Mouse (Mus musculus) urinary bladder, postnatal 14 days (tissue): ENCODE measurements around the gene Sdsl.
A peak's percentile ranks its signal among the peaks of the same experiment; 100 is the strongest.

Experiments
- DNase-seq: peaks from one replicate; pipeline ENCODE4 v3.0.0; 2021; ENCODE audit warnings: low spot score

The Sdsl gene

DNA sequence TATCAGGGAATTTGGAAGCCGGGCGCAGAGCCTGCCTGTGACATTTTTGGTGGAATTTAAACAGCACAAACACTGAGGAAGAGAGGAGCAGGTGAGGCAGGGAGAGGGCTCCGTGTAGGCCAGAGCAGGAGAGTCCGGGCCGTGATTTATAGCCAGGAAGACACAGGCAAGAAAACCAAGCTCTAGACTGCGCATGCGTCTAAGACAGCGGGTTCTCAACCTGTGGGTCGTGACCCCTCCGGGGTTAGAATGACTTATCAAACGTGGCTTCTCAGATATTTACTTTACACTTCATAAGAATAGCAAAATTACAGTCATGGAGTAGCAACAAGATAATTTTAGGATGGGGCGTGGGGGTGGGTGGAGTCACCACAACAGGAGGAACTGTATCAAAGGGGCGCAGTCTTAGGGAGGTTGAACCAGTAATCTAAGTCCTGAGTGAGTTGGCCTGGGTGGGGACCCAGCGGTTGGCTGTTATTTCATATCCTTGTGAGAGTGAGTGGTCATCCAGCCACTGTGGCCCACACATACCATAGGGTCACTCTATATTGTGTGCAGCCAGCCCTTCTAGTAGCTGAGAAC is 17.8 kb downstream of the Sdsl start:
- DNase-seq: no peak

DNA sequence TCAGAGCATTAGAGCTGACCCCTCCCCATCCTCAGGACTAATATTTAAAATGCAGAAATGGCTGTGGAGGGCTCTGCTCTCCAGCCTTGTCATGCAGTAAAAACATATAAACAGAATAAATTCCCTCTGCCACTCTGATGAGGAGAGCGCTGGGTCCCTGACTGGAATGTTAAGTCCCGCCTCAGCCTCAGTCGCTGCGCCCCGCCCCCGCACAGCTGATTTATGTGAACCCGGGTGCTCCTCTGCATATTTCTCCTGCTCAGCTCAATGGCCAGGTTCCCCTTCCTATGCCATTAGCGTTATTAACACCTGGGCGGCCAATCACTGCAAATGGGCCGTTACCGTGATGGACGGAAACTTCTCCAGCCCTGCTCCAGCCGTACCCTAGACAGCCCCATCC is 25.3 kb downstream of the Sdsl start:
- no peak for DNase-seq

DNA sequence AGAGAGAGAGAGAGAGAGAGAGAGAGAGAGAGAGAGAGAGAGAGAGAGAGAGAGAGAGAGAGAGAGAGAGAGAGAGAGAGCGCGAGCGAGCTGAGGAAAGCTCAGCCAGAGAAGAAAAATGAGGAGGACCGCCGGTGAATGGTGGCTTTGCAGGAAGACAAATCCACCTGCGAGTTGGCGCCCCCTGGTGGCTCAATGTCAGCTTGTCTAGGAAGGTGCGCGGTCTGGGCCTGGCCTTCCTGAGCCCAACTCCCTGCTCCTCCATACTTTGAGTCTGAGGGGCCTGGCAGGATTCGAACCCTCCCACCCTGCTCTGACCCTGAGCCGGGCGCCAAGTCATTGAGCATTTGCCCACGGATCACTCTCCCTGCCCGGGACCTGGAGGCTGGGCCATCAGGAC is 31.9 kb downstream of the Sdsl start:
- peak; percentile 93 for DNase-seq

DNA sequence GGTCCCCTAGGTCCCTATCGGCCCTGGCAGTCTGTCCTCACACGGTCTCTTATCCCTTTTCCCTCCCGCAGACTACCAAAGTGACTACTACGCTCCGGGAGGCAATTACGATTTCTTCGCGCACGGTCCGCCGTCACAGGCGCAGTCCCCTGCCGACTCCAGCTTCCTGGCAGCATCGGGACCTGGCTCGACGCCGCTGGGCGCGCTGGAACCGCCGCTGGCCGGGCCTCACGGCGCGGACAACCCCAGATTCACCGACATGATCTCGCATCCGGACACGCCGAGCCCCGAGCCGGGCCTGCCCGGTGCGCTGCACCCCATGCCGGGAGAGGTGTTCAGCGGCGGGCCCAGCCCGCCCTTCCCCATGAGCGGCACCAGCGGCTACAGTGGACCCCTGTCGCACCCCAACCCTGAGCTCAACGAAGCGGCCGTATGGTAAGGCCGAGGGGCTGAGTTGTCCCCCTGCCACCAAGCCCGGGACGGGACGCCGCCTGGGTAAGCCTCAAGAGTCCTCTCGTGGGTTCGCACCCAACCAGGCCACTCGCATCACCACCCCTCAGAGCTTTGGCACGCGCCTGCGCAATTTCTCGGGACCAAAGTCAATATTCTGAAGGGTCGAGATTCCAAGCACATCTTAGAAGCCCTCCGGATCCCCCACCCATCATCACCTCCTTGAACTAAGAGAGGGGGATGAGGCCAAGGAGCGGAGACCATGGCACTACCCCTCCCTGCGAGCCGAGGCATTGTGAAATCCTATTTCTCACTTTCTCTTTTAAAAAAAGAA is 32.5 kb downstream of the Sdsl start:
- DNase-seq: no peak

DNA sequence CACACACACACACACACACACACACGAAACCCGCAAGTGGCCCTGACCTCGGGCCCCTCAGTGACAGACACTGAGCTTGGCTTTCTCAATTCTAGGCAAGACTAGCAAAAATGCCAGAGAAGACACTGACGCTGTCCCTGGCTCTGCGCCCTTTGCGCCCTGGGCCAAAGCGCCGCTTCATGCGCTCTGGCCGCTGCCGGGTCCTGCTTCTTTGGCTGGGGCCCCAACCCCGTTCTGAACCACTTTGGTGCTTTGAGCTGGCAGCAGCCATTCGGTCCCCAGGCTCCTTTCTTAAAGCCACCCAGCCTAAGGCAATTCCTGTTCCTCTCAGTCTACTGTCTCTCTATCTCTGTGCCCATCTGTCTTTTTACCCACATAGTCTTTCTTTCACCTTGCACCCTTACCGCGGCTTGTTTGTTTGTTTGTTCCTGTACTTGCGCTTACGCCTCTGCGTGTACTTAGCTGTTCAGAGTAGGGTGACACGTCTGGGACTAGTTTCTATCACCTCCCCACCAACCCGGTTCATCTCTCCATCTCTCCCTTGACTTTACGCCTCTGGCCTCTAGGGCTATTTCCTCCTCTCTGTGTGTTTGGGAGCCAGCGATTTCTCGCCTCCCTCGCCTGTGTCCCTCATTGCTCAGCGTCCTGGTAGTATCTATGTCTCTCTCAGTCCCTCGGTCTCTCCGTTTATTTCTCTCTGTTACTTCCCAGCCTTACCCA is 33.5 kb downstream of the Sdsl start:
- DNase-seq: no peak

DNA sequence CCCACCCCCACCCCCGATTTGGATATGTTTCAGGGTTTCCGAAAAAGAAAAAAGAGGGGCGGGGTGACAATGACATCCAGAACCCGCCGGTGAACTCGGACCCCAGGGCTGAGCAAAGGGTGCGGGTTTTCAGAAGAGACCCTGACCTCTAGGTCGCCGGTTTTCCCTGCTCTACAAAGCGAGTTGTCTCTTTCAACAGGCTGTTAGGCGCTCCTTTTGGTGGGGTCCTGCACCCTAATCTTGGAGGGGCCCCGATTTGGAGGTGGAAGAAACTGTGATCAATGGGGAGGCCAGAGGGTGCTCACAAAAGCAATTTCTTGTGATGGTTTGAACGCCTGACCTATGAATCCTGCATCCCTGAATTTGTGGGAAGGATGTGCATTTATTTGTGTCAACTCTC is 34.1 kb downstream of the Sdsl start:
- no peak for DNase-seq

DNA sequence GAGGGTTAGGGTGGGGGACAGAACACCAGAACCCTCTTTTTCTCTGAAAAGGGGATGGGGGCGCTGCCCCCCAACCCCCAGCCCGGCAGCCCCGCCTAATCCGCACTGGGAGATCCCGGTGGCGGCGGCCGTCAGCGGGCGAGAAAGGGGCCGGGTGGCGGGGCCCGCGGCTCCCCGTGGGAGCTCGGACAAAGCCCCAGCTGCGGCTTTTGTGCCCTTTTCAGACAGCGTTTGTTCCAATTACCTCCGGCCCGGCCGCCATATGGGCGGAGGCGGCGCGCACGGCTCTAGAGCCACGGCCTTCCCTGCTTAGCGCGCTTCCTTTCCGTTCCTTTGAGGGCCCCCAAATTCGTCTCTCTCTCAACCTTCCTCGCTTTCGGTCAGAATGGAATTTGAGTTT is 34.6 kb downstream of the Sdsl start:
- no peak for DNase-seq

DNA sequence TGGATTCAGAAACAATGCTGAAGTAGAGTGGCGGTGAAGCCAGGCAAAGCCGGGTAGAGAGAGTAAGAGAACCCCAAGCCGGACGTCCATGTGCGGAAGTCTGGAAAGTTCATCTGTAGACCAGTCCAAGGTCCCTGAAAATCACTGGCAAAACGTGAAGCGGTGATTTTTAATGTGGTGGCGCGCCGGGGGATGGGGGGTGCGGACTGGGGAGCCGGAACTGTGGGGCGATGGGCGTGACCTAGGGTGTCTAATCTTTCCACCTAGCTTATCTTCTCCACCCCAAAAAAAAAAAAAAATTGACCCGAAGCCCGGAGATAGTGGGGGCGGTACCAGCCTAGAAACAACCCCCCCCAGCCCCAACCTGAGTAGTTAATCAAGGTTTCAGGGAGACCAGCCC is 35.1 kb downstream of the Sdsl start:
- DNase-seq: no peak

DNA sequence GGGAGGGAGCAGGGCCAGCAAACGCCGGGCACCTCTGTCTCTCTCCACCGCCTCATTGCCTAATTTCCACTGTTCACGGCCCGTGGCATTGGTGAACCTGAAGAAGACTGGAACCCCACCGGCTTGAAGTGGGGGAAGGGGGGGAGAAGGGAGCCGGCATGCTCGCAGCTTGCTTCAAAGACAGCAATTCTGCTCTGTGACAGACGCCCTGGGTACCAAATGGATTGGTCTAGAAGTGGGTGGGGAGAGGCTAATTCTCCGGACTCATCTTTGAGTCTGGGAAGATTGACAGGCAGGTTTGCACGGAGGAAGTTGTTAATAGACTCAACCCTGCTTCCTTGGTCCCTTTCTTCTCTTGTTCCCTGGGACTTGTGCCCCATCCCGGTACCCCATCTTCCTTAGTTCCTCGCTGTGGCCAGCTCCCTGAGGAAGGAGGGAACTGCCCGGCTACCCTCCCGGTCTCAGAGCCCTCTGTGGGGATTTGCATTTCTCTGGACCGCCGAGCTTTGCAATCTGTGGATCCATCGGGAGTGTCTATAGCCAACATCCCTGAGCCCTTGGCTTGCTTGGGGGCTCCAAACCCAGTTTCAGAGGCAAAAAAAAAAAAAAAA is 35.6 kb downstream of the Sdsl start:
- no peak for DNase-seq

DNA sequence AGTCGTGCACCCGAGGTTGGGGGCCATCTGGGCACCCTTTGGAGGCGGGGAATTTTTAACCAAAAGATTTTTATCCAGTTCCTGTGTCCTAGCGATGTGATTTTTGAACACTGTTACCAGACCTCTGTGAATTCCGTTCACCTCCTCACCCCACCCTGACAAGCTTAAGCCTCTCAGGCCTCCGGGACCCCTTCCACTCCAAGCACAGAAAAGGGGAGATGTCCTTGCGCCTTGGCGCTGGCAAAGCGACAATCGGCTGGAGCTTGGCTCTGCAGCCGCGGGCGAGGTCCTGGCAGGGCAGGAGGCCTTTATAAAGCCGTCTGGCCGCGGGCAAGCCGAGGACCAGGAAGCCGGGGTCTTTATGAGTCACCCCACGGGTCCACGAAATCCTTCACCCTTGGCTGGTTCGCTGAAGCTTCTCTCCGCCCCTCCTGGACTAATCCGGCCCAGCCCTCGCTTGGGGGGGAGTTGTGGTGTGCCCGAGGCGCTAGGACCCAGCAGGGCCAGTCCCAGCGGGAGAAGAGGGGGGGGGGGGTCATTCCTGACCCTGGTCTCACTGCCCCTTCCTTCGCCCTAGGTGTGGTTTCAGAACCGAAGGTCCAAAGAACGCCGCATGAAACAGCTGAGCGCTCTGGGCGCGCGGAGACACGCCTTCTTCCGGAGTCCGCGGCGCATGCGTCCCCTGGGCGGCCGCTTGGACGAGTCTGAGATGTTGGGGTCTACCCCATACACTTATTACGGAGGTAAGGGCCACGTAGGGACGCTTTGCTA is 36.7 kb downstream of the Sdsl start:
- no peak for DNase-seq

DNA sequence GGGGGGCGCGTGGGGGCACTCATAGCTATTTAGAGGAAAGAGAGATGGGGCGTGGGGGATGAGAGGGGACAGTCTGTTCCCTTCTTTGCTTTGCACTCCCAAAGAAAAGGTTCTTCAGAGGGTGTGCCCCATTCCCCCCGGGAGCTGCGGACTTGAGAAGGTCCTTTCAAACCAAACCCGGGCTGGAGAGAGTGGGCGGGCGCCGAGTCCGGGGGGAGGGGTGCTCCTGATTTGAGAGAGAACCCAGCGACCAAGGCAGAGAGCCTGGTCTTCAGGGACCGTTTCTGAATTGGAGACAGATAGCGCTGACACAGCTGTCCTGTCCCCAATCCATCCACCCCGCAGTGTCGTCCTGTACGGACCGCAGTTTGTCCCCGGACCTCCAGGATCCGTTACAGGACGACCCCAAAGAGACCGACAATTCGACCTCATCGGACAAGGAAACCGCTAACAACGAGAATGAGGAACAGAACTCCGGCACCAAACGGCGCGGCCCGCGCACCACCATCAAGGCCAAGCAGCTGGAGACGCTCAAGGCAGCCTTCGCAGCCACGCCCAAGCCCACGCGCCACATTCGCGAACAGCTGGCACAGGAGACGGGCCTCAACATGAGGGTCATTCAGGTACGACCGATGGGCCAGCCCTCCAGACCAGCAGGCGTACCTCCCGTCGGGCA is 37.5 kb downstream of the Sdsl start:
- DNase-seq: no peak

DNA sequence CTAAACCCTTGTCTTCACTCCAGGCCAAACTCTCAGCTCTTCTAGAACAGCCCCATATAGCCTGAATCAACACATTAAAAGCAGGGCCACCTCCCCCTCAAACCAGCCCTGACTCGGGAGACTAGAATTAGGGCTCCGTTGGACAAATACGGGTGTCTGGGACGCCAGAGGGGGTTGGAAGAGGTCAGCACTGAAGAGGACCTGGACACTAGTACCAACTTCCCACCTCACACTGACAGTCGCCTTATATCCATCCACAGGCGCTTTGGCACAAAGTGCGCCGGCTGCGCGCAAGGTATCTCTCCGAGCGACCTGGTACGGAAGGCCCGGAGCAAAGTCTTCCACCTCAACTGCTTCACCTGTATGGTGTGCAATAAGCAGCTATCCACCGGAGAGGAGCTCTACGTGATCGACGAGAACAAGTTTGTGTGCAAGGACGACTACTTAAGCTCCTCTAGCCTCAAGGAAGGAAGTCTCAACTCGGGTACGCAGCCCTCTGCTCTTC is 38.3 kb downstream of the Sdsl start:
- no peak for DNase-seq

DNA sequence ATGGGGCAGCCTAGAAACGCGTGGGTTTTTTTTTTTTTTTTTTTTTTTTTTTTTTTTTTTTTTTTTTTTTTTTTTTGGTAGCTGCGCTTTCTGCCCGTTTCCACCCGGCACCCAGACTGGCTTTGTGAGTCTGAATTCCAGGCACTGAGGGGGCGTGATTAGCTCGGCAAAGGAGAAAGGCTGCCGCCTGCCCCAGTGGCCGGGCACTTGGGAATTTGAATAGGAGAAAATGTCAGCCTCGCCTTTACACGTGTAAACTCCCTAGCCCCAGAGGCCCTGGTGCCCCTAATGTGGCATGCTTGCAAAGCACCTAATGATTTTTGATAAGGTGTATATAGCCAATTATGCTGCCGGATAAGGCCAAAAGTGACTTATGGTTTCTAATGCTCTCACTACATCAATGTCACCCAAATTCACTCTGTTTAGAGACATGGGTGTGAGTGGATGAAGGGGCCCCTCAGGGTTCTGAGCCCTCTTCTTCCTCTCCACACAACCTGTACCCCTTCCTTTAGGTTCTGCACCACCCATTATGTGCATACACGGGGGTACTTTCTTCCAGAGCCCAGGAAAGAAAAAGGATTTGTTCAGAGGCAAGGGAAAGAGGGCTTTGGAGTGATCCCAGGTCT is 39.4 kb downstream of the Sdsl start:
- no peak for DNase-seq

DNA sequence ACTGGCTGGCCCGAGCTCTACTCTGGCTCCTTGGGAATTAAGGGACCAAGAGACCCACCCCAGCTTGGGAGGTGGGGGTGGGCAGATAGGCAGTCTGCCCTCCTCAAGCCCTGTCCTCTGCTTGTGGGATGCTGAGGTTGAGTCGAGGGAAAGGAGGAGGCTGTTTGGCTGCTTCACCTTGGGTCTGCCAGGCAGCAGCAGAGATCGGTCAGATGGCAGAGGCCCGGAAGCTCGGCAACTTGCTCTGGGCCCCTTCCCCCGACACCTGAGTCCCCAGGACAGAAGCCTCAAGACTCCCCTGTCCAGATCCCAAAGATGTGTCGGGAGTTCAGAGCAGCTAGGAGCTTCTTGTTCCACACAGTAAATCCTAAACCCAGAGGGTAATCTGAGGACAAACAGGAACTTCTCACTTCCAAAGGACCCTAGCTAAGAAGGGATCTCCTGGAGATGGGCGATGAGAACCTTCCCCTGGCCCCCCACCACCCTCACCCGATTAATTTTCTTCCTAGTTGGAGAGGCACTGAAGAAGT is 40.1 kb downstream of the Sdsl start:
- DNase-seq: no peak

DNA sequence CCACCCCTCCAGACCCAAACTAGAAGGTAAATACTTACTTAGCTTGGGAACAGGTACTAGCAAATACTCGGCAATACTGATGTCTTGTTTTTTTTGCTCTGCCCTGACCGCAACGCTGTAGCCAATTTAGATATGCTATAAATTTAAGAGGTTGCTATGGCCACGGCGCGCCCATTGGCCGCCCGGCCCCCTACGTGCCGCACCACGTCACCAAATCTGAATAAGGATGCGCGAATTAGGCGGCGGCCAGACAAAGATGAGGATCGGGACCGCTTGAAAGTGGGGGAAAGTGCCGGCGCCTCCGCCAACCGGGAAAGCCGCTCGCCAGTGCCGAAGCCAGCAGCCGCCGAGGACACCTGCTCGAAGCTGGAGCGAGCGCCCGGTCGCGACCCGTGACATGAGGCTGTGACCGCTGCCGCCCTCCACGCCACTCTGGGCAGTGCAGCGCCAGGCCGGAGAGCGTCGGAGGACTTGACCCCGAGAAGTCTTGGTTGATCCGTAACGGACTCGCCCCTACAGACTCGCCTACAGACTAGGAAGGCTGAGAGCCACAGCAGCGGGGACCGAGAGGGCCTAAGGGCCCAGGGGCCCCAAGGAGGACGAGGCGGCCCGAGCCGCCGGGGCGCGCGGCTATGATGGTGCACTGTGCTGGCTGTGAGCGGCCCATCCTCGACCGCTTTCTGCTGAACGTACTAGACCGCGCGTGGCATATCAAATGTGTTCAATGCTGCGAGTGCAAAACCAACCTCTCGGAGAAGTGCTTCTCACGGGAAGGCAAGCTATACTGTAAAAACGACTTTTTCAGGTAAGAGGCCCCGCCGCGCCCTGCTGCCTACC is 40.7 kb downstream of the Sdsl start, which contains the start of gene Lhx5:
Gene Lhx5, plus strand, starts transcription at position 51 of the 837 bp plus-strand sequence.
- DNase-seq: no peak

DNA sequence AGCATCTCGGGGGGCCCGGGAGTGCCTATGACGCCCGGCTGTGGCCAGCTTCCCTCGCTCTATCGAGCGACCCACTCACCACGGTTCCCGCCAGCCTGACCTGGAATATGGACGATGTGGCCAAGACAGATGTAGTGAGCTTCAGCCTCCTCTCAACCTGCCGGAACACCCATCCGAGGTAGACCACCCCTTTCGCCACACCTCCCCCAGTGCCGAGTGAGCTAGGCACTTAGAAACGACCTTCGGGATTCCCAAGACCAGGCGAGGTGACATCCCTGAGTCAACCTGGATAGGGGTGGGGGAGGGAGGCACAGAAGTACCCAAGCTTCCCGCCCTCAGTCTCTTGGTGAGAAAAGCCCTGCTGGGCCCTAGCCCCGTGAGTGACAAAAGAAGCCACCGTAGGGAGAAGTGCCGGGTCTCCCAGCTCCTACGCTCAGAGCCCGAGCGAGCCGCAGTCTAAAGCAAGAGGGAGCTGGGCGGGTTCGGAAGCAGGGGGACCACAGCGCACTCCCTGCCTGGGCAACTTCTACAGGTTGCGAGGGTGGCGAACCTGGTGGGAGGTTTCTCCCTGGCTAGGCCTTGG is 41.5 kb downstream of the Sdsl start:
- DNase-seq: no peak

DNA sequence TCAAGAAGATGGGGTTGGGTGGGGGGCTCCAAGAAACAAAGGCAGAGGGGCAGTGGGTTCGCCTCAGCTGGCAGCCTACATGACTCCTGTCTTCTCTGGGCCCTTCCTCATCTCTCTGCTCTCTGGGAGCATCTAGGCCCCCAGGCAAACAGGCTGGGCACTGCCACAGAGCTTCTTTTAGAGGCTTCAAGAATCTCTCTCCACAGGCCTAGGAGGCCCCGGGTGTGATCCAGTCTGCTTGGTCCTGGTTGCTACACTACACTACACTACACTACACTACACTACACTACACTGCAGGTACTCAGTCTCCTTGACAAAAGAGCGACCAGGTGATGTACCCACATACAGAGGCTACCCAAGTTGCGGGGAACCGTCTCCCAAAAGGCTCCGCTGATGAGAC is 42.9 kb downstream of the Sdsl start:
- no peak for DNase-seq

DNA sequence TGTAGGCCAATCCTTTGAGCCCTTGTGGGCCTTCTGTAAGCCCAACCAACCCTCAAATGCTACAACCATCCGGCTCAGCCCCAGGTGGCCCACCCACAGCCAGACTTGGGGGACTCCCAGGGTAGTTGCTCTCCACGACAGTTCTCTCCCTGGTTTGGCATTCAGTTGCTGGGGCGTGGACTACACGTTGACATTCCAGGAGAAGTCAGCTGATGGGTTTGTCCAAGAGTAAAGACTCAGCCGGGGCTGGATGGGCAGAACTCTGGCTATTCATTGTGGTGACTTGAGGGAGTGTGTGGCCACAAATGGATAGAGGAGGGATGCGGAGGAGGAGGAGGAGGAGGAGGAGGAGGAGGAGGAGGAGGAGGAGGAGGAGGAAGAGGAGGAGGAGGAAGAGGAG is 43.6 kb downstream of the Sdsl start:
- DNase-seq: no peak

DNA sequence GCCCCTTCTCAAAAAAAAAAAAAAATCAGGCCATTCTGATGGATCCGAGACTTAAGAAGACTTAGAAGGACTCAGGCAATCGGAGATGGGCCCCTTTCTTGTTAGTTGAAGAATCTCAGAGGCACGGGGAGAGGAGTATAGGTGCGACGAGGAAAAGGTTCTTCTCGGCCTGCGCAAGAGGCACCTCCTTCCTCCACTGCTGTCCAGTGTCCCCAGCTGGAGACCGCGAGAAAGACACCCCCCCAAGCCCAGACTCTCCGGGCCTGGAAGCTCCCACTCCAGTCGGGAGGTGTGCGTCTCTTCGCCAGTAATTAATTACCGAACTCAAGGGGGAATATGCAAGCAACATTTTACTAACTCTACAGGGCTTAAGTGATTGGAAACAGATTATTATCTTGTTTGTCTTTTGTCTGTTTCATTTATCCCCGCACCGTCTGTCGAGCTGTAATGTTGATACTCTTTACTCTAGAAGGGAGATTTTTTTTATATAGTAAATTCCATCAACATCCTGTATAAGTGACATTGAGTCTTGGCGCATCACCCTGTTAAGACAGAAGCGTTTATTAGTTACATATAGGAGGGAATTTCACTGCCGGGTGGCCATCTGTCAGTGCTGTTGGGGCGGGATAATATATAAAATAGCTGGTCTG is 44.3 kb downstream of the Sdsl start:
- DNase-seq: no peak
